Mouse (Mus musculus) embryonic facial prominence, embryonic 11.5 days (tissue): Measurements from ENCODE around the gene Ssty1. TPM values are rescaled to one million over a fixed set of nuclear protein-coding genes. Genes with fewer than 3 reads are reported as not detected.
"Not testable (repeated sequence)": the region's sequence is repeated elsewhere in the genome, so short reads cannot be mapped to it uniquely, and the experiment has no call there.

Source experiments
- ATAC-seq: fragments of 200-750 bp; cut with Nextera tagmentation; replicated peaks from 2 replicates; pipeline ENCODE4 v1.8.0; 2017; ENCODE audit warnings: low read depth; ENCODE audit not compliant: insufficient number of reproducible peaks, low FRiP score, low TSS enrichment
- DNase-seq: peaks from one replicate; pipeline ENCODE4 v3.0.0-alpha.2; 2015; ENCODE audit warnings: low spot score
- H3K27ac ChIP-seq: fragments of 300-500 bp; sonication (generic); replicated peaks from 2 replicates; pipeline ENCODE4 v1.5.1; 2014; ENCODE audit warnings: mild to moderate bottlenecking, low read depth, low read length, control low read depth
- H3K27me3 ChIP-seq: fragments of 300-500 bp; sonication (generic); 2 replicates; pipeline ENCODE4 v1.6.1; 2014; ENCODE audit warnings: mild to moderate bottlenecking, low read length, moderate library complexity, mixed read lengths; ENCODE audit not compliant: control insufficient read depth, insufficient read depth
- H3K36me3 ChIP-seq: fragments of 300-500 bp; sonication (generic); replicated peaks from 2 replicates; pipeline ENCODE4 v1.6.1; 2014; ENCODE audit warnings: low read depth, mild to moderate bottlenecking, low read length, moderate library complexity, mixed read lengths; ENCODE audit not compliant: control insufficient read depth, insufficient read depth
- H3K4me1 ChIP-seq: fragments of 300-500 bp; sonication (generic); 2 replicates; pipeline ENCODE4 v1.6.1; 2014; ENCODE audit warnings: low read length, mixed read lengths; ENCODE audit not compliant: control insufficient read depth, insufficient read depth
- H3K4me2 ChIP-seq: fragments of 300-500 bp; sonication (generic); 2 replicates; pipeline ENCODE4 v1.6.1; 2014; ENCODE audit warnings: low read depth, mild to moderate bottlenecking, control low read depth, low read length, moderate library complexity
- H3K4me3 ChIP-seq: fragments of 300-500 bp; sonication (generic); 2 replicates; pipeline ENCODE4 v1.5.1; 2014; ENCODE audit warnings: low read depth, low read length, control low read depth
- H3K9ac ChIP-seq: fragments of 300-500 bp; sonication (generic); replicated peaks from 2 replicates; pipeline ENCODE4 v1.6.1; 2014; ENCODE audit warnings: mild to moderate bottlenecking, control low read depth, low read length
- H3K9me3 ChIP-seq: fragments of 300-500 bp; sonication (generic); replicated peaks from 2 replicates; pipeline ENCODE4 v1.6.1; 2016; ENCODE audit warnings: mild to moderate bottlenecking, low read length, inconsistent platforms, mixed read lengths; ENCODE audit not compliant: control insufficient read depth
- WGBS: fragments of 180-500 bp; shearing (Covaris S2); extraction: QIAGEN DNeasy Blood & Tissue Kit; methylation state at CpG from one replicate; pipeline ENCODE4 v1.1.7; 2014; 5-methylcytosine and 5-hydroxymethylcytosine counted together
- polyA plus RNA-seq: library from polyadenylated mRNA; unstranded; fragments of >200 nt; fragmentation: Nextera tagmentation; extraction: Ambion mirVana; gene quantifications from 2 replicates; pipeline ENCODE4 v1.2.1, GENCODE M21; 2014

The Ssty1 gene
- not detected in 2 replicates for polyA plus RNA-seq

DNA sequence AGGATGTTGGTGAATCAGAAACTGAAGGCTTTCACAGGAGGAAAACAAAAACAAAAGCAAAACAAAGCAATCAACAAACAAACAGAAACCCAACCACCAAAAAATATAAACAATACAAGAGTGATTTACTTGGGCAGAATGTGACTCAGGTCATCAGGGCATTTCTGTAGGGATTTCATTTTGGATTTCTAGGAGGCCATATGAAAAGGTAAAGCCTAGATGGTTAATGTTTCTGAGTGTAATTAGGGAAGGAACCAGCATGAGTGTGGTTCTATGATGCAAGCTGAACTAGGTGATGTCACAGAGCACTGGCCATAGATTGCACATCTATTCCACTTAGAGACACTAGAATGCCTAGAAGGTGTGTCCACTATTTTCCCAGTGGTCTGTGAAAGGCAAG lies at the start of gene Ssty1:
Ssty1 (plus strand) TSS at position 301 of the 400 bp plus-strand sequence.
- H3K36me3 ChIP-seq, H3K27me3 ChIP-seq, H3K4me3 ChIP-seq, H3K4me2 ChIP-seq, H3K9ac ChIP-seq, DNase-seq, ATAC-seq, H3K27ac ChIP-seq, H3K9me3 ChIP-seq, H3K4me1 ChIP-seq: not testable (repeated sequence)

DNA sequence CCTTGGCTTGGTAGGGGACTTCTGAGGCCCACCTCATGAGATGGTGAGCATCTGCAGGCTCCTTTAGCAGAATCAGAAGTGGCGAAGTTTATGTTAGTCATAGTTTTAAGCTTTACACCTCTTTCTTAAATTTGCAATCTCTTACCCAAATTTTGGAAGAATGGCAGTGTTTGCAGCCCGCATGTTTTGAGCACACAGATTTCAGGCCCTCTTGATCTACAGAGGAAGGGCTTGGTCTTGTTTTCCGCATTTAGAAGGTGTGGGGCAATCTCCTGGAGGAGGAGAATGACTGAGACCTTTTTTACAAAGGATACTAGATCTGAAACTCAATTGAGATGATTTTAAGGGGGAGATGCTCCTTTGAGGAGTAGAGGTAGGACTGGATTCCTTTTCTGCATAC lies 27.2 kb upstream of the Ssty1 start, which contains the start of gene Gm21764:
Gm21764 (minus strand) TSS at position 101 of the 400 bp plus-strand sequence.
- WGBS, result no CpG with 5 or more reads among the region's 3 CpGs
- not testable (repeated sequence) for DNase-seq, H3K27ac ChIP-seq, H3K27me3 ChIP-seq, H3K4me3 ChIP-seq, H3K9ac ChIP-seq, H3K4me1 ChIP-seq, H3K36me3 ChIP-seq, H3K4me2 ChIP-seq, H3K9me3 ChIP-seq, ATAC-seq

Other genes starting within 250 kb of the Ssty1 start
- not detected in 2 replicates for gene Gm21904, start 242.8 kb upstream of the Ssty1 start, polyA plus RNA-seq
- not detected in 2 replicates for gene Gm20772, start 214.4 kb upstream of the Ssty1 start, polyA plus RNA-seq
- not detected in 2 replicates for gene Gm20831, start 214.4 kb upstream of the Ssty1 start, polyA plus RNA-seq
- gene Srsy, start 151.8 kb upstream of the Ssty1 start, polyA plus RNA-seq, result not detected in 2 replicates
- gene Gm21764, start 27.3 kb upstream of the Ssty1 start, polyA plus RNA-seq, result not detected in 2 replicates